Mouse (Mus musculus) heart, postnatal 0 days (tissue): ENCODE results near the gene Nudt3.

ENCODE experiments used
- CTCF ChIP-seq: IDR thresholded peaks from 2 replicates; pipeline ENCODE4 v1.5.1; 2016; ENCODE audit warnings: antibody characterized with exemption, control low read depth, low read depth
- EP300 ChIP-seq: IDR thresholded peaks from 2 replicates; pipeline ENCODE4 v1.6.1; 2016; ENCODE audit warnings: antibody characterized with exemption, low read depth

- TF ChIP-seq CTCF = no peak
- no peak for TF ChIP-seq EP300
Observed at GRCm38 (mm10) chr17:27545991-27546390, 77.3 kb downstream of the Nudt3 start.
